Mouse (Mus musculus) midbrain, embryonic 14.5 days (tissue): Measurements from ENCODE around the gene Abtb2. TPM values are rescaled to one million over a fixed set of nuclear protein-coding genes. Genes with fewer than 3 reads are reported as not detected.
A peak's percentile ranks its signal among the peaks of the same experiment; 100 is the strongest.

ENCODE experiments used
- ATAC-seq: fragments of 200-750 bp; cut with Nextera tagmentation; 2 replicates; pipeline ENCODE4 v1.8.0; 2017; ENCODE audit warnings: moderate number of reproducible peaks, moderate library complexity; ENCODE audit not compliant: low FRiP score, low TSS enrichment
- DNase-seq: peaks from one replicate; pipeline ENCODE4 v3.0.0-alpha.2; 2015
- H3K27ac ChIP-seq: fragments of 300-500 bp; sonication (generic); replicated peaks from 2 replicates; pipeline ENCODE4 v1.5.1; 2014; ENCODE audit warnings: mild to moderate bottlenecking, low read depth, low read length, moderate library complexity
- H3K27me3 ChIP-seq: fragments of 300-500 bp; sonication (generic); 2 replicates; pipeline ENCODE4 v1.6.1; 2014; ENCODE audit warnings: low read length, control low read depth, mixed read lengths; ENCODE audit not compliant: control insufficient read depth, insufficient read depth
- H3K36me3 ChIP-seq: fragments of 300-500 bp; sonication (generic); 2 replicates; pipeline ENCODE4 v1.6.1; 2014; ENCODE audit warnings: low read length, control low read depth; ENCODE audit not compliant: control insufficient read depth, insufficient read depth
- H3K4me1 ChIP-seq: fragments of 300-500 bp; sonication (generic); 2 replicates; pipeline ENCODE4 v1.6.1; 2014; ENCODE audit warnings: mild to moderate bottlenecking, antibody characterized with exemption, low read length, control low read depth; ENCODE audit not compliant: control insufficient read depth, insufficient read depth
- H3K4me2 ChIP-seq: fragments of 300-500 bp; sonication (generic); 2 replicates; pipeline ENCODE4 v1.6.1; 2014; ENCODE audit warnings: mild to moderate bottlenecking, low read length, moderate library complexity
- H3K4me3 ChIP-seq: fragments of 300-500 bp; sonication (generic); replicated peaks from 2 replicates; pipeline ENCODE4 v1.5.1; 2014; ENCODE audit warnings: low read depth, low read length
- H3K9ac ChIP-seq: fragments of 300-500 bp; sonication (generic); replicated peaks from 2 replicates; pipeline ENCODE4 v1.6.1; 2014; ENCODE audit warnings: mild to moderate bottlenecking, low read length, moderate library complexity
- H3K9me3 ChIP-seq: fragments of 300-500 bp; sonication (generic); 2 replicates; pipeline ENCODE4 v1.6.1; 2016; ENCODE audit warnings: low read length, control low read depth, mixed read lengths; ENCODE audit not compliant: control insufficient read depth
- WGBS: fragments of 180-500 bp; shearing (Covaris S2); extraction: QIAGEN DNeasy Blood & Tissue Kit; methylation state at CpG from one replicate; pipeline ENCODE4 v1.1.7; 2014; 5-methylcytosine and 5-hydroxymethylcytosine counted together
- polyA plus RNA-seq: library from polyadenylated mRNA; unstranded; fragments of >200 nt; fragmentation: Nextera tagmentation; extraction: Ambion mirVana; gene quantifications from 2 replicates; pipeline ENCODE4 v1.2.1, GENCODE M21; 2014

The Abtb2 gene
- polyA plus RNA-seq, 1 experiment from 2014 or later: 10.2 TPM

GRCm38 (mm10) chr2:103745481-103745880, 179.4 kb downstream of the Abtb2 start:
- no peak overlapping the region for H3K4me3 ChIP-seq
- peaks cover 58% of the 10 kb centered on the region for H3K36me3 ChIP-seq
- WGBS: 91% methylated on average over 5 of the region's 5 CpGs
- no peak overlapping the region for H3K9ac ChIP-seq
- no peaks in the 10 kb centered on the region for H3K27me3 ChIP-seq
- H3K9me3 ChIP-seq: no peaks in the 10 kb centered on the region
- ATAC-seq (no peak), DNase-seq (no peak)
- H3K27ac ChIP-seq: no peak overlapping the region
- H3K4me2 ChIP-seq: no peak overlapping the region
- H3K4me1 ChIP-seq: no peaks in the 10 kb centered on the region

GRCm38 (mm10) chr2:103746096-103746495, 180.0 kb downstream of the Abtb2 start:
- DNase-seq: no peak
- Histone ChIP-seq H3K4me1 (no peaks in the 10 kb centered on the region), H3K27me3 (no peaks in the 10 kb centered on the region), H3K9me3 (no peaks in the 10 kb centered on the region), H3K27ac (no peak overlapping the region), H3K4me2 (no peak overlapping the region), H3K4me3 (no peak overlapping the region), H3K36me3 (peaks cover 62% of the 10 kb centered on the region), H3K9ac (no peak overlapping the region)
- WGBS: 87% methylated on average over 2 of the region's 2 CpGs
- ATAC-seq: no peak

DNA sequence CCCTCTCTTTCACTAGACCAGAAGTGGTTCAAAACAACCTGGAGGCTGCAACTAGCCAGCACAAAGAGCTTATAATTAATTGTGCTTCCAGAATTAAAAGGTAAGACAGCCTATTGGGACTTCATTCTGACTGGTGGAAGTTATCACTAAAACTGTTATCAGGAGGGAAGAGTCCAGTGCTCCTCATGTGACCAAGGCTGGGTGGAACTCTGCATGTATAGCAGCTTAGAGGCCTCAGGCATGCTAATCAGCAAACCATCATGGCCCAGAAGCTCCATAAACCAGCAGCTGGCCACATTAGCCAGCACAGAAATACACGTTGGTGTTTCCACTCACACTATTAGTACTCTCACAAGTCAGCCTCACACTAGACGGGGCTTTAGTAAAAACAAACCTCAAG, 180.7 kb downstream of the Abtb2 start:
- H3K4me3 ChIP-seq: no peak overlapping the region
- H3K9me3 ChIP-seq: no peaks in the 10 kb centered on the region
- no peak overlapping the region for H3K27ac ChIP-seq
- H3K27me3 ChIP-seq: no peaks in the 10 kb centered on the region
- no peak overlapping the region for H3K4me2 ChIP-seq
- H3K4me1 ChIP-seq: no peaks in the 10 kb centered on the region
- no peak for ATAC-seq
- peaks cover 67% of the 10 kb centered on the region for H3K36me3 ChIP-seq
- no peak for DNase-seq
- no peak overlapping the region for H3K9ac ChIP-seq
- 92% methylated on average over 2 of the region's 2 CpGs for WGBS

GRCm38 (mm10) chr2:103747891-103748290, 181.8 kb downstream of the Abtb2 start:
- ATAC-seq (no peak), DNase-seq (no peak)
- WGBS: 89% methylated on average over 9 of the region's 9 CpGs
- Histone ChIP-seq H3K9ac (no peak overlapping the region), H3K4me3 (no peak overlapping the region), H3K36me3 (peaks cover 69% of the 10 kb centered on the region), H3K4me2 (no peak overlapping the region), H3K4me1 (no peaks in the 10 kb centered on the region), H3K27me3 (no peaks in the 10 kb centered on the region), H3K27ac (no peak overlapping the region), H3K9me3 (no peaks in the 10 kb centered on the region)

DNA sequence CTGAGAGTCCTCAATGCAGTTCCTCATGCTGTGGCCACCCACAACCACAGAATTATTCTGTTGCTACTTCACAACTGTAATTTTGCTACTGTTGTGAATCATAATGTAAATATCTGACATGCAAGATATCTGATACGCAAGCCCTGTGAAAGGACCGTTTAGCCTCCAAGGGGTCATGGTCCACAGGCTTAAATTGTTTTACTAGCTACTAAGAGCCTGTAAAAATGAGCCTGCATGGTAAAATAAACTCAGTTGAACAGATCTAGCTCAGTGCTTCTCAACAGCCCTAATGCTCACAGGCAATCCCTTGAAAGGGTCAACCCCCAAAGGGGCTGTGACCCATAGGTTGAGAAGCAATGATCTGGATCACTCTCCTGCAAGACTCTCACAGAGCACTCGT, 183.0 kb downstream of the Abtb2 start:
- ATAC-seq: no peak
- Histone ChIP-seq H3K27ac (no peak overlapping the region), H3K4me3 (no peak overlapping the region), H3K9me3 (no peaks in the 10 kb centered on the region), H3K9ac (no peak overlapping the region), H3K4me1 (no peaks in the 10 kb centered on the region), H3K27me3 (no peaks in the 10 kb centered on the region), H3K36me3 (peaks cover 71% of the 10 kb centered on the region), H3K4me2 (no peak overlapping the region)
- WGBS: 93% methylated on average over 3 of the region's 3 CpGs
- no peak for DNase-seq

DNA sequence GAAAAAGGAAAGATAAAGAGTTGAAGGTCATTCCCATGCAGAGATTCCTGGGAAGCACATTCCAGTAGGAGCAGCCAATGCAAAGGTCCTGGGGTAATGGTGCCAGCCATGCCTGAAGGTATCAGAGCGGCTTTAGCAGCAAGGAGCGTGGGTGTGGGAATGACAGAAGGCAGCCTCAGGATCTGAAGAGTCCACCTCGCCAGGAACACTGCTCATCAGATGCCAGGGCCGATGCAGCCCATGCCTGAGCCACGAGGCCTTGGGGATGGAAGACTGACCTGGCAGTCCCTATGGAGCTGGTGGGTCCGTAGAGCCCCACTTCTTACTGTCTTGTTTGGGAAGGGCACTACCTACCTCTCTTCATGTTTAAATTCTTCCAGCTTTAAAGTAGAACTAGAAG, 185.7 kb downstream of the Abtb2 start:
- Histone ChIP-seq H3K36me3 (peaks cover 81% of the 10 kb centered on the region), H3K27me3 (no peaks in the 10 kb centered on the region), H3K9ac (no peak overlapping the region), H3K9me3 (no peaks in the 10 kb centered on the region), H3K4me1 (no peaks in the 10 kb centered on the region), H3K27ac (no peak overlapping the region), H3K4me3 (no peak overlapping the region), H3K4me2 (no peak overlapping the region)
- DNase-seq: no peak
- ATAC-seq: no peak
- 97% methylated on average over 6 of the region's 6 CpGs for WGBS

DNA sequence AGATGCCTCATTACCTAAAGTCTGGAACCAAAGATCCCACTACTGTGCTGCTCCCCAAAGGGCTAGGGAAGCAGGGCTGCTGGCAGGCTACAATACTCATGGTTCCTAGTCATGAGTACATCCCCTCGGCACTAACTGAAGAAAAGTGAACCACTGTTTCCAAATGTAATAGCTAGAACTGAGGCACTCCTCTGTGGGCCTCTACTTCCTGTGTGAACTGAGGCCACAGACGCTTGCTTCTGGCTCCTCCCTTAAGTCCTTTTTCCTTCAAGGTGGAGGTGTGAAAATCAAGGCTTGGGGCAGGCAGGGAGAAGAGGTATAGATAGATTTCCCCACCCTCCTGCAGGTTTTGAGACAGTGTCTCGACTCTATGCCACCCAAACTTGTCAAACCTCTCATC, 188.5 kb downstream of the Abtb2 start:
- H3K4me1 ChIP-seq: no peaks in the 10 kb centered on the region
- DNase-seq: no peak
- H3K9me3 ChIP-seq: no peaks in the 10 kb centered on the region
- 94% methylated on average over 3 of the region's 3 CpGs for WGBS
- H3K4me2 ChIP-seq: no peak overlapping the region
- H3K9ac ChIP-seq: no peak overlapping the region
- no peaks in the 10 kb centered on the region for H3K27me3 ChIP-seq
- ATAC-seq: no peak
- no peak overlapping the region for H3K4me3 ChIP-seq
- peaks cover 62% of the 10 kb centered on the region for H3K36me3 ChIP-seq
- no peak overlapping the region for H3K27ac ChIP-seq

DNA sequence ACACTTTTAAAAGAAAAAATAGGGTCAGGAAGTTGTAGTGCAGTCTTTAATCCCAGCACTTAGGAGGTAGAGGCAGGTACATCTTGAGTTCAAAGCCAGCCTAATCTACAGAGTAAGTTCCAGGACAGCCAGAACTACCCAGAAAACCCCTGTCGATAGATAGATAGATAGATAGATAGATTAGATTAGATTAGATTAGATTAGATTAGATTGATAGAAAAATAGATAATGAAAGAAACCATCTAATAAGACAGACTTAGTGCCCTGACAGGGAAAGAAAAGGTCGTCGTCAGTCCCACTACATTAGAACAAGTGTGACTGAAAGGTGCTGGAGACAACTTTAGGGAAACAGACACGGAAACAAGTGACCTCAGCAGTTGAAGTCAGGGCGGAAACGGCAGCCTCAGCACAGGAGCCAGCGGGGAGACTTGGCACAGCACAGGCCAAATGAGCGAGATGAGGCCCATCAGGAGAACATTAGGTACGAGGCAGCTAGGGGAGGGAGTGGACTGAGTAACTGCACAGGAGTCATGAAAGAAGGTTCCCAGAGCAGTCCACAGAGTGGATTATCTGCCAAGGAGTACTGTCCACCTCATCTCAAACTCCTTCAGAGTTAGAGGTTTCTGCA, 189.5 kb downstream of the Abtb2 start:
- H3K4me3 ChIP-seq: no peak overlapping the region
- H3K36me3 ChIP-seq: peaks cover 52% of the 10 kb centered on the region
- no peak overlapping the region for H3K27ac ChIP-seq
- H3K27me3 ChIP-seq: no peaks in the 10 kb centered on the region
- no peak overlapping the region for H3K4me2 ChIP-seq
- H3K9me3 ChIP-seq: no peaks in the 10 kb centered on the region
- H3K9ac ChIP-seq: no peak overlapping the region
- WGBS: 93% methylated on average over 9 of the region's 9 CpGs
- DNase-seq (no peak), ATAC-seq (no peak)
- H3K4me1 ChIP-seq: no peaks in the 10 kb centered on the region

DNA sequence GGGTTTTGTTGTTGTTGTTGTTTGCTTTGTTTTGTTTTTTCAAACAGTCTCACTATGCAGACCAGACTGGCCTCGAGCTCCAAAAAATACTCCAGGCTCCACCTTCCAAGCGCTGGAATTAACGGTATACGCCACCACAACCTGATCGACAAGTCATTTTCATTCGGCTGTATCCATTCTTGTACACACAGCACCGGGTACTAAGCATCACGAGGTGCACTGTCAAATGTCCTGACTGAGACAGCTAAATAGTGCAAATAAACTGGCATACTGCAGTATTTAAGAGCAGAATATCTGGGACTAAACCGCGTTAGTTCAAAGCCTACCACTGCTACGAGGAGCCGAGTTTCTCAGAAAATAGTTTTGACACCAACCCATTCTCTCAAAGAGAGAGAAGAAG, 194.3 kb downstream of the Abtb2 start:
- peak overlapping the region; percentile 71 for H3K27ac ChIP-seq
- DNase-seq: no peak

More for the DNA sequence above, 194.3 kb downstream of the Abtb2 start:
- WGBS: 1% methylated on average over 12 of the region's 12 CpGs
- no peaks in the 10 kb centered on the region for H3K27me3 ChIP-seq
- H3K4me3 ChIP-seq: peak overlapping the region; percentile 61
- peak overlapping the region; percentile 59 for H3K9ac ChIP-seq
- peaks cover 23% of the 10 kb centered on the region for H3K36me3 ChIP-seq
- H3K4me2 ChIP-seq: peak overlapping the region; percentile 59
- peak; percentile 35; the same call in 1 of the 2 replicates for ATAC-seq
- H3K9me3 ChIP-seq: no peaks in the 10 kb centered on the region
- peaks cover 3% of the 10 kb centered on the region; the same call in 1 of the 2 replicates for H3K4me1 ChIP-seq
